Mouse (Mus musculus) liver, embryonic 16.5 days (tissue): ENCODE results near the gene Aebp1. TPM values are rescaled to one million over a fixed set of nuclear protein-coding genes. Genes with fewer than 3 reads are reported as not detected.
A peak's percentile ranks its signal among the peaks of the same experiment; 100 is the strongest.

Experiments used
- ATAC-seq: fragments of 200-750 bp; cut with Nextera tagmentation; 2 replicates; pipeline ENCODE4 v1.8.0; 2017; ENCODE audit warnings: low read depth, mild to moderate bottlenecking, moderate number of reproducible peaks, moderate library complexity
- H3K27ac ChIP-seq: fragments of 300-500 bp; sonication (generic); 2 replicates; pipeline ENCODE4 v1.5.1; 2014; ENCODE audit warnings: mild to moderate bottlenecking, low read length
- H3K27me3 ChIP-seq: fragments of 300-500 bp; sonication (generic); 2 replicates; pipeline ENCODE4 v1.6.1; 2014; ENCODE audit warnings: low read depth, low read length, mixed read lengths; ENCODE audit not compliant: control insufficient read depth, insufficient read depth
- H3K36me3 ChIP-seq: fragments of 300-500 bp; sonication (generic); 2 replicates; pipeline ENCODE4 v1.6.1; 2014; ENCODE audit warnings: mild to moderate bottlenecking; ENCODE audit not compliant: control insufficient read depth, insufficient read depth
- H3K4me1 ChIP-seq: fragments of 300-500 bp; sonication (generic); 2 replicates; pipeline ENCODE4 v1.6.1; 2014; ENCODE audit warnings: low read depth, low read length, mixed read lengths; ENCODE audit not compliant: control insufficient read depth
- H3K4me2 ChIP-seq: fragments of 300-500 bp; sonication (generic); 2 replicates; pipeline ENCODE4 v1.6.1; 2014; ENCODE audit warnings: low read depth, low read length, mixed read lengths
- H3K4me3 ChIP-seq: fragments of 300-500 bp; sonication (generic); 2 replicates; pipeline ENCODE4 v1.5.1; 2014; ENCODE audit warnings: low read depth, mild to moderate bottlenecking, low read length
- H3K9ac ChIP-seq: fragments of 300-500 bp; sonication (generic); 2 replicates; pipeline ENCODE4 v1.6.1; 2014; ENCODE audit warnings: low read depth, low read length
- H3K9me3 ChIP-seq: fragments of 300-500 bp; sonication (generic); replicated peaks from 2 replicates; pipeline ENCODE4 v1.6.1; 2016; ENCODE audit warnings: low read length; ENCODE audit not compliant: control insufficient read depth
- WGBS: fragments of 180-500 bp; shearing (Covaris S2); extraction: QIAGEN DNeasy Blood & Tissue Kit; methylation state at CpG from one replicate; pipeline ENCODE4 v1.1.7; 2014; ENCODE audit not compliant: insufficient replicate concordance; 5-methylcytosine and 5-hydroxymethylcytosine counted together
- polyA plus RNA-seq: library from polyadenylated mRNA; unstranded; fragments of >200 nt; fragmentation: Nextera tagmentation; extraction: Ambion mirVana; gene quantifications from 2 replicates; pipeline ENCODE4 v1.2.1, GENCODE M21; 2015

Aebp1 gene
- polyA plus RNA-seq, 1 experiment from 2014 or later, result 9.7 TPM

DNA sequence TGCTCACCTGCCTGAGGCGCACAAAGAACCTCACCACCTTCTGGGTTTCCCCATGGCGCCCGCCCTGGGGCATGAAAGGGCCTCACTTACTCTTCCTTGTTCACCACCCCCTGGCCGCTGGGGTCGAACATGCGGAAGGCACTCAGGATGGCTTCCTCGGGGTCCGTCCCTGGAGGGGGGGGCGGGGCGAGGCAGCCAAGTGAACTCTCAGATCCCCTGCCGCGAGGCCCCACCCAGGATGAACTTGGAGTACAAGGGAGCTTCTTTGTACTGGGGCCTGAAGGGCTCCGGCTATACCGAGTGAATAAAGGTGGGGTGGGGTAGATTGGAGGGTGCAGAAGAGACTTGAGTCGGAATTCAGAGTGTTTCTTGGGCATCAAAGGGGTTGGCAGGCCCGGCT lies 35.5 kb downstream of the Aebp1 start:
- no peak overlapping the region for H3K4me3 ChIP-seq
- H3K9ac ChIP-seq, result no peak overlapping the region
- H3K27ac ChIP-seq, result no peak overlapping the region
- H3K36me3 ChIP-seq, result no peaks in the 10 kb centered on the region
- no peak for ATAC-seq
- peaks cover 47% of the 10 kb centered on the region for H3K27me3 ChIP-seq
- H3K4me2 ChIP-seq, result no peak overlapping the region
- whole genome bisulfite sequencing, result 8% methylated on average over 16 of the region's 16 CpGs
- H3K9me3 ChIP-seq, result no peaks in the 10 kb centered on the region
- H3K4me1 ChIP-seq, result peaks cover 34% of the 10 kb centered on the region

DNA sequence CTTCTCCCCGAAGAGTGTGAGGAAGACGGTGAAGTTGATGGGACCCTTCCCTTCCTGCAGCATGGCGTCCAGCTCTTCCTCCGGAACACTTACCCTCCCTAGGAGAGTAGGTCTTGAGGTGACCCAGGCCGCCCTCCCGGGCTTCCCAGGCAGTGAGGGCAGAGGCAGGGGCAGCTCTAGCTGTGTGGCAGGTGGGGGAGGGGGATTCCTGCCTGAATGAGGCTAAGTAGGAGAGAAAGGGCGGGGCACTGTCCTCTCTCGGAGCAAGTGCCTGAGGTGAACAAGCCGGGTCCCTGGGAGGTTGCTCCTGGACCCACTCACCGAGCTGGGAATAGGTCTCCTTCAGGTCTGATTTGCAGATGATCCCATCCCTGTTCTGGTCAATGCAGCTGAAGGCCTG lies 36.1 kb downstream of the Aebp1 start:
- no peak overlapping the region for H3K4me2 ChIP-seq
- H3K4me1 ChIP-seq, result peaks cover 28% of the 10 kb centered on the region
- H3K4me3 ChIP-seq, result no peak overlapping the region
- ATAC-seq, result no peak
- no peaks in the 10 kb centered on the region for H3K9me3 ChIP-seq
- no peaks in the 10 kb centered on the region for H3K36me3 ChIP-seq
- H3K27ac ChIP-seq, result no peak overlapping the region
- no peak overlapping the region for H3K9ac ChIP-seq
- 15% methylated on average over 10 of the region's 10 CpGs for WGBS
- H3K27me3 ChIP-seq, result peaks cover 53% of the 10 kb centered on the region

DNA sequence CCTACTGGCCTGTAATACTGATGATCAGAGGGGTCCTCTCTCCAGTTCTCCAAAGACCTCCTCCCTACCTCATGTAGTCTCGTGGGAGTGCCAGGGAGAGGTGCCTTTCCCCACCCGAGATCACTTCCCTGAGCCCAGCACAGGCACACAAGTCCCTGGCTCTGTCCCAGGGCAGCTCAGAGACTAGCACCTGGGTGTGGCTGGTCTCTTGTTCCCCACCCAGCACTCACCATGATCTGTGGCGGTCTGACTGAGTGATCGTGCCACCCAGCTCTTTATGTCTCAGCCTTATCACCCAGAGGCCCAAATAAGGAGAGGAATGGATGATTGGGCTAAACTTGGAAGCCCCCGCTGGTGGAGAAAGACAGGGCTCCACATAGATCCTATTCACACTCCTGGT lies 36.8 kb downstream of the Aebp1 start, which contains the start of gene Myl7:
Myl7 (minus strand) TSS at position 252 of the 400 bp plus-strand sequence.
- no peak within 1 kb of the TSS for H3K27ac ChIP-seq
- H3K4me2 ChIP-seq, result no peak within 1 kb of the TSS
- H3K9ac ChIP-seq, result no peak within 1 kb of the TSS
- no peaks in the 10 kb centered on the region for H3K9me3 ChIP-seq
- WGBS, result 26% methylated on average over 5 of the region's 5 CpGs
- peak; percentile 60; the same call in 1 of the 2 replicates for ATAC-seq
- H3K4me1 ChIP-seq, result peaks cover 25% of the 10 kb centered on the region
- no peaks in the 10 kb centered on the region for H3K36me3 ChIP-seq
- H3K4me3 ChIP-seq, result no peak within 1 kb of the TSS
- peaks cover 58% of the 10 kb centered on the region for H3K27me3 ChIP-seq

DNA sequence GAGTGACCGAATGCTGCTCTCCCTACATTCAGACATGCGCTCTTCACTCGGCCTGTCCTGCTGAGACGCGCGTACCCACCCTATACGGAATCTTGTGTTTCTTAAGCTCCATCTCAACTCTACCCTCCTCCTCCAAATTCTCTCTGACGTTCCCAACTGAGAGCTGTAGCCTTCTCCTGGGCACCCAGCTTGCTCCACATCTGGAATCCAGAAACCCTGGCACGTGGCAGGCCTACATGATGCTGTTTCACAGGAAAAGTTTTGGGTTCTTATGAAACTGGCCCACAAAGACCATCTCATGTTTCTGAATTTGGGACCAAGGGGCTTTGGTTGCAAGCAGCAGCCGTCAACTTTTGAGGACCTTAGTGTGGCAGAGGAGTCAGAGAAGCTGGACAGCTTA lies 37.5 kb downstream of the Aebp1 start:
- Histone ChIP-seq H3K4me1 (peaks cover 17% of the 10 kb centered on the region), H3K27me3 (peaks cover 58% of the 10 kb centered on the region), H3K4me3 (no peak overlapping the region), H3K27ac (no peak overlapping the region), H3K36me3 (no peaks in the 10 kb centered on the region), H3K9me3 (no peaks in the 10 kb centered on the region), H3K9ac (no peak overlapping the region), H3K4me2 (no peak overlapping the region)
- WGBS, result 81% methylated on average over 10 of the region's 10 CpGs
- ATAC-seq, result no peak

DNA sequence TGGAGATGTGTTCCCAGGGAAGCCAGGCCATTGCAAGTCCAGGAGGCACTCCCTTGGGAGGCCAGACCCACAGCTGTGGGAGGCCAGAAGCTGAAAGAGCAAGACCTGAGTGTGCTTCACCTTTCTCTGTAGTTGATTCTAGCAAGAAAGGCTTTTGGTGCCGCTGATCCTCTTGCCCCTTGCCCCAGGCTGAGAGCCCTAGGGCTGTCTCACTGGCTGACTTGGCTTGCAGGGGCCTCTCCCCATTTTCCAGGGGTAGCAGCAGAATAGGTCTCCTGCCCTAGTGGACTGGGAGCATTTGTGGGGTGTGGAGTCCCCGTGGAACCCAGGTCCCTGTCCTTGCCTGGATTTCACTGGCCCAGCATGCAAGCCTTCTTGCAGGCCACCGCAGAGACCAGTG lies 39.6 kb downstream of the Aebp1 start:
- no peak overlapping the region for H3K9ac ChIP-seq
- no peaks in the 10 kb centered on the region for H3K36me3 ChIP-seq
- no peak for ATAC-seq
- no peak overlapping the region for H3K4me2 ChIP-seq
- WGBS, result 26% methylated on average over 3 of the region's 3 CpGs
- no peaks in the 10 kb centered on the region for H3K9me3 ChIP-seq
- peaks cover 57% of the 10 kb centered on the region for H3K27me3 ChIP-seq
- no peak overlapping the region for H3K4me3 ChIP-seq
- peaks cover 14% of the 10 kb centered on the region for H3K4me1 ChIP-seq
- no peak overlapping the region for H3K27ac ChIP-seq

DNA sequence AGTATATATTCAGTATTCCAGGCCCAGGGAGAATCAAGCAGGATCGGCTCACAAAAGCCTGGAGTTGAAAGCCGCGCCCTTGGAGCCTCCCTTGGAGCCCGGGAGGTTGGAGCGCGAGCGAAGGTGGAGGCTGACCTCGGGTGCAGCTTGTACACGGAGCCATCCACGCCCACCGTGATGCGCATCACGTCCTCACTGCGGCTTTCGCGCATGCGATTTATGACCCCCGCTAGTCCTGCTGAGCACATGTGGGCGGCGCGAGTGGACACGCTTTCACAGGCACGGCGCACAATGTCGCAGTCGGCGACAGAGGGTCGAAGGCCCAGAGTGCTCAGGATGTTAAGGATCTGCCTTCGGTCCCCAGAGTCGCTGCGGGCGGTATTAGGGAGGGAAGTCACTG lies 40.2 kb downstream of the Aebp1 start:
- H3K4me2 ChIP-seq, result peak overlapping the region; percentile 34
- no peak overlapping the region for H3K9ac ChIP-seq
- H3K9me3 ChIP-seq, result no peaks in the 10 kb centered on the region
- ATAC-seq, result peak; percentile 30; the same call in 1 of the 2 replicates
- no peak overlapping the region for H3K27ac ChIP-seq
- H3K4me1 ChIP-seq, result peaks cover 14% of the 10 kb centered on the region
- 5% methylated on average over 32 of the region's 32 CpGs for WGBS
- H3K27me3 ChIP-seq, result peaks cover 50% of the 10 kb centered on the region
- no peaks in the 10 kb centered on the region for H3K36me3 ChIP-seq
- 0 out of 2 replicates have a peak overlapping the region, but pooled peaks have one; percentile 3 for H3K4me3 ChIP-seq

DNA sequence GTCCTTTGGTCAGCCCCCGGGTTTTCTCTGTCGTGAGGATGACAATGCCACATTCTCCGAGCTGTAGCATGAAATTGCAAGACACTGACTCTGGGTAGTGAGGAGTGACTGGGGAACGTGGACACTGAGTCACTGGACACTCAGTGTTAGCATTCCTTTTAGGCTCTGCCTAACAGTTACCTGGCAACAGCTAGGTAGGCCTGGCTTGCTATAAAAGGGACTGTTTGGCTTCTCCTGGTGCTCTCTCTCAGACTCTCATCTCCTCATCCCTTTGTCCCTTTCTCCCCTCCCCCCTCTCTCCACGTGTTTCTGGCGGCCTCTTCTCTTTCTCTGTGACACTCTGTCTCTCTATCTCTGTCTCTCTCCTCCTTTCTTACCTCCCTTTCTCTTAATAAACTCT lies 40.6 kb downstream of the Aebp1 start:
- H3K27me3 ChIP-seq, result peaks cover 46% of the 10 kb centered on the region
- H3K9me3 ChIP-seq, result no peaks in the 10 kb centered on the region
- ATAC-seq, result no peak
- WGBS, result 15% methylated on average over 6 of the region's 6 CpGs
- no peak overlapping the region for H3K27ac ChIP-seq
- no peak overlapping the region for H3K4me3 ChIP-seq
- H3K4me2 ChIP-seq, result peak overlapping the region; percentile 34; the same call in 1 of the 2 replicates
- no peak overlapping the region for H3K9ac ChIP-seq
- peaks cover 10% of the 10 kb centered on the region for H3K4me1 ChIP-seq
- H3K36me3 ChIP-seq, result no peaks in the 10 kb centered on the region

DNA sequence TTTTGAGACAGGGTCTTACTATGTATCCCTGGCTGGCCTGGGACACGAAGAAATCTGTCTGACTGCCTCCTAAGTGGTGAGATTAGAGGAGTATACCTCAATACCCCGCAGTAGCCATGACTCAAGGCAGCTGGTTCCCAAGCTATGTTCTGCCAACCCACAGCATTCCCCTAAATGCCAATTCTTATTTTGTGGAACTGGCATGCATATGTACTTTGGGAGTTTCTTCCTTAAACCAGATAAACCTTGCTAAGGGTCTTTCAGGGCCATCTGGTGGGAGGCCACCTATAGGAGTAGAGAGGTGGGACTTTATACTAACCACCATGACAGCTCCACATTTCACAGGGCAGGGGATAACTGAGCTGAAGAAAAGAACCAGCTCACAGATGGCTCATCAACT lies 42.1 kb downstream of the Aebp1 start:
- Histone ChIP-seq H3K27ac (no peak overlapping the region), H3K4me3 (no peak overlapping the region), H3K27me3 (peaks cover 36% of the 10 kb centered on the region), H3K4me1 (no peaks in the 10 kb centered on the region; the same call in 1 of the 2 replicates), H3K36me3 (no peaks in the 10 kb centered on the region), H3K9me3 (no peaks in the 10 kb centered on the region), H3K4me2 (no peak overlapping the region), H3K9ac (no peak overlapping the region)
- no peak for ATAC-seq
- WGBS, result 58% methylated on average over 2 of the region's 2 CpGs

DNA sequence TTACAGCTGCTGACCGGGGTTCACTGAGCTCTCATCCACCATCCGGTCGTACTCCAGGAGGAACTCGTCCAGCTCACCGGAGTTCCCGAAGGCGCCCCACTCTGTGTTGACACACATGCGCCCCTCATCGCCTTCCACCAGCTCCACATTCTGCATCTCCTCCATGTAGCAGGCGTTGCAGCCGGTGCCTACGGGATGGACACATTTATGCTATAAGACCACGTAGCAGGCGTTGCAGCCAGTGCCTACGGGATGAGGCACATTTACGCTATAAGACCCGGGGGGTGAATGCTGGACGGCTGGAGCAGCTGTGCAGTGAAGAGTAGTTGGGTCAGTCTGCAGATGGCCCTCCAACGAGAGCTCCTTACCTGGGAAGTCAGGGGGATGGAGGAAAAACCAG lies 42.6 kb downstream of the Aebp1 start:
- no peaks in the 10 kb centered on the region for H3K9me3 ChIP-seq
- H3K9ac ChIP-seq, result no peak overlapping the region
- H3K36me3 ChIP-seq, result no peaks in the 10 kb centered on the region
- 82% methylated on average over 19 of the region's 19 CpGs for WGBS
- no peaks in the 10 kb centered on the region; the same call in 1 of the 2 replicates for H3K4me1 ChIP-seq
- ATAC-seq, result no peak
- H3K4me3 ChIP-seq, result no peak overlapping the region
- no peak overlapping the region for H3K27ac ChIP-seq
- H3K27me3 ChIP-seq, result peaks cover 31% of the 10 kb centered on the region
- H3K4me2 ChIP-seq, result no peak overlapping the region
